Mouse (Mus musculus): ENCODE data around the gene Foxp1. TPM values are rescaled to one million over a fixed set of nuclear protein-coding genes. Genes with fewer than 3 reads are reported as not detected.
A peak's percentile ranks its signal among the peaks of the same experiment; 100 is the strongest.

Gene Foxp1
- polyA plus RNA-seq, 1 experiment from 2014 or later = 190 TPM

GRCm38 (mm10) chr6:99274667-99275066 lies 247.9 kb downstream of the Foxp1 start:
- Histone ChIP-seq H3K36me3 (ENCODE audit: control insufficient read depth, insufficient read depth, low read length) (no peaks in the 10 kb centered on the region), H3K4me1 (ENCODE audit: control insufficient read depth, insufficient read depth, low read length) (peaks cover 15% of the 10 kb centered on the region), H3K4me2 (replicated peaks; ENCODE audit: low read depth, low read length) (no peak overlapping the region), H3K27me3 (ENCODE audit: control insufficient read depth, insufficient read depth, low read length) (no peaks in the 10 kb centered on the region), H3K9ac (replicated peaks; ENCODE audit: low read depth, low read length) (no peak overlapping the region), H3K27ac (ENCODE audit: low read length) (no peak overlapping the region), H3K4me3 (ENCODE audit: low read depth, low read length) (no peak overlapping the region), H3K9me3 (ENCODE audit: control insufficient read depth, low read depth, low read length) (no peaks in the 10 kb centered on the region)
- WGBS = 78% methylated on average over 5 of the region's 5 CpGs
- no peak for ATAC-seq (ENCODE audit: insufficient number of reproducible peaks, insufficient read depth, low FRiP score, low read depth)

GRCm38 (mm10) chr6:99274222-99274621 lies 248.3 kb downstream of the Foxp1 start:
- H3K4me3 ChIP-seq (ENCODE audit: low read depth, low read length) = no peak overlapping the region
- 72% methylated on average over 6 of the region's 6 CpGs for whole genome bisulfite sequencing
- no peak overlapping the region for H3K9ac ChIP-seq (replicated peaks; ENCODE audit: low read depth, low read length)
- H3K36me3 ChIP-seq (ENCODE audit: control insufficient read depth, insufficient read depth, low read length) = no peaks in the 10 kb centered on the region
- ATAC-seq (ENCODE audit: insufficient number of reproducible peaks, insufficient read depth, low FRiP score, low read depth) = no peak
- no peaks in the 10 kb centered on the region for H3K27me3 ChIP-seq (ENCODE audit: control insufficient read depth, insufficient read depth, low read length)
- no peaks in the 10 kb centered on the region for H3K9me3 ChIP-seq (ENCODE audit: control insufficient read depth, low read depth, low read length)
- peaks cover 18% of the 10 kb centered on the region for H3K4me1 ChIP-seq (ENCODE audit: control insufficient read depth, insufficient read depth, low read length)
- H3K27ac ChIP-seq (ENCODE audit: low read length) = no peak overlapping the region
- no peak overlapping the region for H3K4me2 ChIP-seq (replicated peaks; ENCODE audit: low read depth, low read length)

GRCm38 (mm10) chr6:99273177-99273576 lies 249.3 kb downstream of the Foxp1 start:
- H3K27me3 ChIP-seq (ENCODE audit: control insufficient read depth, insufficient read depth, low read length) = no peaks in the 10 kb centered on the region
- ATAC-seq (ENCODE audit: insufficient number of reproducible peaks, insufficient read depth, low FRiP score, low read depth) = no peak
- no peak overlapping the region for H3K4me2 ChIP-seq (replicated peaks; ENCODE audit: low read depth, low read length)
- no peaks in the 10 kb centered on the region for H3K36me3 ChIP-seq (ENCODE audit: control insufficient read depth, insufficient read depth, low read length)
- no peak overlapping the region for H3K4me3 ChIP-seq (ENCODE audit: low read depth, low read length)
- 40% methylated on average over 5 of the region's 5 CpGs for WGBS
- no peaks in the 10 kb centered on the region for H3K9me3 ChIP-seq (ENCODE audit: control insufficient read depth, low read depth, low read length)
- peaks cover 18% of the 10 kb centered on the region for H3K4me1 ChIP-seq (ENCODE audit: control insufficient read depth, insufficient read depth, low read length)
- no peak overlapping the region for H3K9ac ChIP-seq (replicated peaks; ENCODE audit: low read depth, low read length)
- no peak overlapping the region for H3K27ac ChIP-seq (ENCODE audit: low read length)

DNA sequence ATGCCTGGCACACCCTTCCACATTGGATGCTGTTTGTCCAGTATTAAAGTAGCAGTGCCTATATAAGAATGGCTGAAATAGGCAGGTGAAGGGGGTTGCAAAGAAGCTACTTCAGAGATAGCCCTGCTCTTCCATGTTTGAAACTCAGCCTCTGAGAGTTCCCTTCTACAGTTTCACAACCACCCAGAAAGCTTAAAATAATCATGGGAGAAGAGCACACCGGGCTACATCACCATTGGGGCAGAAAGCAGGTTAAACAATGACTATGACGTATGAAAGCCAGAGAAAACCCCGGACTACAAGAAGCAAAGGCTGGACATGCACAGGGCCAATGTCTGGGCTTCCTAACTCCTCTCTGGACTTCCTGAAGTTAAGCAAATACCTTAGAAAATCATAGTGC lies 250.3 kb downstream of the Foxp1 start:
- 71% methylated on average over 3 of the region's 3 CpGs for WGBS
- Histone ChIP-seq H3K27me3 (ENCODE audit: control insufficient read depth, insufficient read depth, low read length) (no peaks in the 10 kb centered on the region), H3K9ac (replicated peaks; ENCODE audit: low read depth, low read length) (no peak overlapping the region), H3K36me3 (ENCODE audit: control insufficient read depth, insufficient read depth, low read length) (no peaks in the 10 kb centered on the region), H3K27ac (ENCODE audit: low read length) (no peak overlapping the region), H3K4me1 (ENCODE audit: control insufficient read depth, insufficient read depth, low read length) (peaks cover 19% of the 10 kb centered on the region), H3K4me2 (replicated peaks; ENCODE audit: low read depth, low read length) (no peak overlapping the region), H3K4me3 (ENCODE audit: low read depth, low read length) (no peak overlapping the region), H3K9me3 (ENCODE audit: control insufficient read depth, low read depth, low read length) (no peaks in the 10 kb centered on the region)
- no peak for ATAC-seq (ENCODE audit: insufficient number of reproducible peaks, insufficient read depth, low FRiP score, low read depth)

- Histone ChIP-seq H3K9me3 (ENCODE audit: control insufficient read depth, low read depth, low read length) (no peaks in the 10 kb centered on the region), H3K27me3 (ENCODE audit: control insufficient read depth, insufficient read depth, low read length) (no peaks in the 10 kb centered on the region), H3K4me1 (ENCODE audit: control insufficient read depth, insufficient read depth, low read length) (peaks cover 21% of the 10 kb centered on the region), H3K36me3 (ENCODE audit: control insufficient read depth, insufficient read depth, low read length) (no peaks in the 10 kb centered on the region), H3K27ac (ENCODE audit: low read length) (no peak overlapping the region), H3K4me3 (ENCODE audit: low read depth, low read length) (no peak overlapping the region), H3K4me2 (replicated peaks; ENCODE audit: low read depth, low read length) (no peak overlapping the region), H3K9ac (replicated peaks; ENCODE audit: low read depth, low read length) (no peak overlapping the region)
- WGBS = 77% methylated on average over 7 of the region's 7 CpGs
- no peak for ATAC-seq (ENCODE audit: insufficient number of reproducible peaks, insufficient read depth, low FRiP score, low read depth)
Measured at GRCm38 (mm10) chr6:99271741-99272140, 250.8 kb downstream of the Foxp1 start.

GRCm38 (mm10) chr6:99269921-99270320 lies 252.6 kb downstream of the Foxp1 start:
- no peak for ATAC-seq (ENCODE audit: insufficient number of reproducible peaks, insufficient read depth, low FRiP score, low read depth)
- Histone ChIP-seq H3K9ac (replicated peaks; ENCODE audit: low read depth, low read length) (no peak overlapping the region), H3K4me2 (replicated peaks; ENCODE audit: low read depth, low read length) (no peak overlapping the region), H3K36me3 (ENCODE audit: control insufficient read depth, insufficient read depth, low read length) (no peaks in the 10 kb centered on the region), H3K4me3 (ENCODE audit: low read depth, low read length) (no peak overlapping the region), H3K9me3 (ENCODE audit: control insufficient read depth, low read depth, low read length) (no peaks in the 10 kb centered on the region), H3K4me1 (ENCODE audit: control insufficient read depth, insufficient read depth, low read length) (peaks cover 32% of the 10 kb centered on the region), H3K27ac (ENCODE audit: low read length) (no peak overlapping the region), H3K27me3 (ENCODE audit: control insufficient read depth, insufficient read depth, low read length) (no peaks in the 10 kb centered on the region)
- 33% methylated on average over 6 of the region's 6 CpGs for WGBS

DNA sequence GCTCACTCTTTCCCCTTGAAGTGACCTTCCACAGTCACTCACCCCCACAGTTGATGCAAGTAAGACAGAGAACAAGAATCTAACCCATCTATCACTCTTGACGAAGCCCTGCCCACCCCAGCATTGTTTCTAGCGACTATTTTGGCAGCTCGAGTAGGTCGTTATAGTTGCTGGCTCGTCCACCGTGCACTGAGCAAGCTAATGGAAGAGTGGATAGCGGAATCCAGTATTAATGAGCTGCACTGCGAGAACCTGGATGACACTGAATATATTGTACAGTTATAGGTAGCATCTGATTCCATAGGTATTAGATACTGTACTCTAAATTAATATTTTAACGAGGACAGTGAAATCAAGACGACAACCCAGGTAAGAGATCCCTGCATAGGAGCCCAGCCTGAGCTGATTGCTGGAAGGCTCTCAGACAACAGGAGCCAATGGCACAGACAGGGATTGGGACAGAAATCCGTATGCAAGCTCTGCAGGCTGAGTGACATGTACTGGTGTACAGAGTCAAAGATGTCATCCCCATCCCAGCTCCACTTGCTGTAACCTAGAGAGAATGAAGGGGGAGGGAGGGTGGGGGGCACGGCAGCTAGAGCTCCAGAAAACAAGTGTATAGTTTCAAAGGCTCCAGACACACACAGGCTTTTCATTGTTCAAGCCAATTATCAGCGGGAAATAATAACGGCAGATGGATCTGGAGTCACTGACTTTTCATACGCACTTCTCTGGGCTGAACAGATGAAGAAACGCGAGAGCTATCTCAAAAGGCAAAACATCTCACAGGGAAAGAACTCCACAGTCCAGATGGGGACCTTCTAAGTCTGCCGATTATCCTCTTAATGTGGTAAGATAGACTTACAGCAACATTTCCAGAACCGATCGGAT lies 254.1 kb downstream of the Foxp1 start:
- H3K9ac ChIP-seq (replicated peaks; ENCODE audit: low read depth, low read length) = no peak overlapping the region
- no peak overlapping the region for H3K4me2 ChIP-seq (replicated peaks; ENCODE audit: low read depth, low read length)
- peak overlapping the region; percentile 10; the same call in 1 of the 2 replicates for H3K27ac ChIP-seq (ENCODE audit: low read length)
- no peaks in the 10 kb centered on the region for H3K9me3 ChIP-seq (ENCODE audit: control insufficient read depth, low read depth, low read length)
- ATAC-seq (ENCODE audit: insufficient number of reproducible peaks, insufficient read depth, low FRiP score, low read depth) = no peak
- 52% methylated on average over 20 of the region's 20 CpGs for whole genome bisulfite sequencing
- H3K4me3 ChIP-seq (ENCODE audit: low read depth, low read length) = no peak overlapping the region
- no peaks in the 10 kb centered on the region for H3K27me3 ChIP-seq (ENCODE audit: control insufficient read depth, insufficient read depth, low read length)
- peaks cover 38% of the 10 kb centered on the region for H3K4me1 ChIP-seq (ENCODE audit: control insufficient read depth, insufficient read depth, low read length)
- no peaks in the 10 kb centered on the region for H3K36me3 ChIP-seq (ENCODE audit: control insufficient read depth, insufficient read depth, low read length)

DNA sequence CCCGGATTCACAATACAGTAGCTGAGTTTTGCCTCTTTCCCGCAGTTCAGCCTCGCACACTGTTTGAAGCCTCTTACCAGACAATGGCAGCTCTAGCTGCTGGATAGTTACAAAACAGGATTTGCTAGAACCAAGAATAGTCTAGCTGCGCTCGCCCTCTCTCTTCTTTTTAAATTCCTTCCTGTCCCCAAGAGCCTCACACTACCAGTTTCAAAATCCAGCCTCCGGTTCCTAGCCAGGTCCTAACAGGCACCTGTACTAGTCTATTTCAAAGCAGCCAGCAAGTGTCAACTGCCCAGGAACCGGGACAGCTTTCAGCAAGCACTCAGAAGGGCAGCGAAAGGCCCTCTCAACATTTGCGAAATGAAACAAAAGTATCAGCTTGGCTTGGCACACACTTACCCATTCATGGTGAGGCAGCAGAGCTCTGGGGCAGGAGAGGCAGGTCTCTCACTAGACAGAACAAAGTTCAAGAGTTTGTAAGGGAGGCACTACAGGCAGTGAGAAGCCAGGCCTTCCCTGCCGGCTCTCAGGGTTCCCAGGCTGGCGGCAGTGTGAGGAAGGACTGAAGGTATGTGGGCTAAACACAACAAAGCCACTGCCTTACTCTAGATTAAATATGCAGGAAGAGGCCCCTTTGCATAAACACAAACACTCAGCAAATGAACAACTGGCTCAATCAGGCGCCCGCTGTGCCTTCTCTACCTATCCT lies 256.4 kb downstream of the Foxp1 start:
- no peaks in the 10 kb centered on the region for H3K9me3 ChIP-seq (ENCODE audit: control insufficient read depth, low read depth, low read length)
- no peaks in the 10 kb centered on the region for H3K27me3 ChIP-seq (ENCODE audit: control insufficient read depth, insufficient read depth, low read length)
- H3K9ac ChIP-seq (replicated peaks; ENCODE audit: low read depth, low read length) = no peak overlapping the region; the same call in 1 of the 2 replicates
- H3K4me3 ChIP-seq (ENCODE audit: low read depth, low read length) = peak overlapping the region; percentile 4; the same call in 1 of the 2 replicates
- peaks cover 47% of the 10 kb centered on the region for H3K4me1 ChIP-seq (ENCODE audit: control insufficient read depth, insufficient read depth, low read length)
- 0 out of 2 replicates have a peak, but pooled peaks have one; percentile 48 for ATAC-seq (ENCODE audit: insufficient number of reproducible peaks, insufficient read depth, low FRiP score, low read depth)
- H3K4me2 ChIP-seq (replicated peaks; ENCODE audit: low read depth, low read length) = peak overlapping the region; percentile 31
- no peaks in the 10 kb centered on the region for H3K36me3 ChIP-seq (ENCODE audit: control insufficient read depth, insufficient read depth, low read length)
- 29% methylated on average over 13 of the region's 13 CpGs for WGBS
- H3K27ac ChIP-seq (ENCODE audit: low read length) = peak overlapping the region; percentile 90

Measured in stomach, embryonic 14.5 days (tissue).